Mouse (Mus musculus): ENCODE data around the gene Vwa3a. TPM values are rescaled to one million over a fixed set of nuclear protein-coding genes. Genes with fewer than 3 reads are reported as not detected.

Vwa3a gene
- polyA plus RNA-seq, 1 experiment from 2014 or later, result 1.0 TPM

DNA sequence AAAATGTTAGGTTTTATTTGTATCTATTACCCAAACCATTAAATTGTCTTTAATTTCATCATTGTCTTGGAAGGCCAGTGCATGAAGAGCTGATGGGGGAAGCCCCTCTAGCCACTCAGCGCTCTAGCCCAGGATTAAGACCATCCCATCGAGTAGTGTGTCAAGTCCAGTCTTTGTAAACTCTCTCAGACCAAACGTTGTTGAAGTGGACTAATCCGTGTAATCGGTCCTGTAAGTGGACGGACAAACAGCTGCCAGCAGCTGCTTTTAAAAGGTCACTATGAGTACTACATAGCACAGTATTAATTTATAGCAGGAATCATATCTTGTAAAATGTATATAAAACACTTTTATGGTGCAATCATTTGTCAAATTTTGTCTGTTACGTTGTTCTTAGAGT is 6.2 kb upstream of the Vwa3a start:
- Histone ChIP-seq H3K4me3 (ENCODE audit: low read depth, low read length) (no peak overlapping the region), H3K9me3 (ENCODE audit: control insufficient read depth, low read length) (no peaks in the 10 kb centered on the region), H3K4me1 (ENCODE audit: control insufficient read depth, insufficient read depth, low read length) (no peaks in the 10 kb centered on the region), H3K9ac (ENCODE audit: low read depth, low read length) (no peak overlapping the region), H3K36me3 (ENCODE audit: control insufficient read depth, insufficient read depth, low read length) (peaks cover 21% of the 10 kb centered on the region; the same call in 1 of the 2 replicates), H3K4me2 (ENCODE audit: low read depth, low read length) (no peak overlapping the region), H3K27ac (replicated peaks; ENCODE audit: low read depth, low read length) (no peak overlapping the region), H3K27me3 (replicated peaks; ENCODE audit: control insufficient read depth, insufficient read depth, low read length) (no peaks in the 10 kb centered on the region)
- WGBS, result 75% methylated on average over 7 of the region's 7 CpGs
- DNase-seq (ENCODE audit: low spot score) (no peak), ATAC-seq (ENCODE audit: low read depth) (no peak)

DNA sequence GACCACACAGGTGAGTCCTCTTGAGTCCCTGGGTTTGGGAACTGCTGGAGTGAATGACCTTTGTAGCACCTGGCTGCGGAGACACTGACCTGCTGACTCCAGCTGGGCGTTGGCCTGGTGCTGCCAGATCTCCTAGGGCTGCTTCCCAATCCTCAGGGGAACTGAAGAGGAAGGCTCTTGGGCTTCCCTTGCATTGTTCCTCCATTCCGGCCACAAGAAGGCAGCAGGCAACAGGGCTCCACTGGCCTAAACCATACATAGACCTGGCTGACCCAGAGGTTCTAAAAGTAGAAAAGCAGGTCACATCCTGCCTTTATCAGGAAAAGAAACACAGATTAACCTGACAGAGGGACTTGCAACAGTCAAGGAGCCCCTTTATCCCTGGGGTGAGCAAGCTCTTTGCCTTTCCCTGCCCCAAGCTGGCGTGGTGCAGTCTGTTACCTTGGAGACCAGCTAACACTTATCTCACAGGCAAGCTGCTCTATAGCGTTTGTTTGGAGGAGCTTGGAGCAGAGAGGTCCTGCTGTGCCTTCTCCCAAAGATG is 512 bp downstream of the Vwa3a start:
- Histone ChIP-seq H3K9me3 (ENCODE audit: control insufficient read depth, low read length) (no peaks in the 10 kb centered on the region), H3K27ac (replicated peaks; ENCODE audit: low read depth, low read length) (no peak overlapping the region), H3K36me3 (ENCODE audit: control insufficient read depth, insufficient read depth, low read length) (no peaks in the 10 kb centered on the region), H3K4me1 (ENCODE audit: control insufficient read depth, insufficient read depth, low read length) (no peaks in the 10 kb centered on the region), H3K4me2 (ENCODE audit: low read depth, low read length) (no peak overlapping the region), H3K27me3 (replicated peaks; ENCODE audit: control insufficient read depth, insufficient read depth, low read length) (no peaks in the 10 kb centered on the region), H3K4me3 (ENCODE audit: low read depth, low read length) (no peak overlapping the region), H3K9ac (ENCODE audit: low read depth, low read length) (no peak overlapping the region)
- DNase-seq (ENCODE audit: low spot score) (no peak), ATAC-seq (ENCODE audit: low read depth) (no peak)
- 19% methylated on average over 5 of the region's 5 CpGs for WGBS

DNA sequence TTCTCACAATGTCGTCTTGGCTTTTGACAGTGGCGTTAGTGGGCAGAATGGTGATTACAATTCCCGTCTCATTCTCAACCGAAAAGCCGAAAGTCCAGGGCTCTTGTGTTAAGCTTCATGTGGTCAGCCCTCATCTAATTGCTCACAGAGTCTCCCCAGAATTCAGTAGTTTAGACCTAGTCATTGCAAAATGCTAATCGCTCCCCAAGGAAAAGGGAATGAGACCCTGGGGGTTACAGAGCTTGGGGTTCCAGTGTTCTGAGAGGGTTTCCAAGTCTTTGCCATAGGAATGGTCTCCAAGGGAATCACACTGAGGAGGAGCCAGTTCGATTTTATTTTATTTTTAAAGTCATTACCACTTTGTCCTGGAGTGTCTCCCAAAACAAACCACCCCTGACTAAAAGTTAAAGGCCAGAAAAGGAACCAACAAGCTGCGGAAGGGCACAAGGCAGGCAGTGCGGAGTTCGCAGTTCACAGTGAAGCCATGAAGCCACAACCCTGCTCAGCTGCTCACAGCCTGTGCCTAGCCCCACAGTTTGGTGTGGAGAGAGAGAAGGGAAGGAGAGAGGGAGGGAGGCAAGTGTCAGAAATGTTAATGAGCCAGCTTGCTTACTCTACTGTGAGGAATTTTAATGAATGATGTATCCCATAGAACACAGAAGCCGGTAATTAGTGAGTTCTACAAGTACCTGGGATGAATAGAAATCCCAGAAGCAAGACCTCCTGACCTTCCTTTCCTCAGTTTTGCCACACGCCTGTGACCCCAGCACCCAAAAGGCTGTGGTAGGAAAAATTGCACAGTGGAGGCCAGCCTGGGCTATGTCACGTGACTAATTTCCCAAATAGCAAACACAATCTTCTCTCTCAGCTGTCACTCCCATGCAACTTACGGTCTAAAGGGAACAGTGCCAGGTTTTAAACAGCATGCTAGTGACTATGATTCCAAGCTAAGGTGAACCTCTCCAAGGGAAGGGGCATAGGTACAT is 4.5 kb downstream of the Vwa3a start:
- no peak overlapping the region for H3K4me3 ChIP-seq (ENCODE audit: low read depth, low read length)
- H3K36me3 ChIP-seq (ENCODE audit: control insufficient read depth, insufficient read depth, low read length), result no peaks in the 10 kb centered on the region
- 78% methylated on average over 14 of the region's 14 CpGs for WGBS
- H3K9ac ChIP-seq (ENCODE audit: low read depth, low read length), result no peak overlapping the region
- no peaks in the 10 kb centered on the region for H3K27me3 ChIP-seq (replicated peaks; ENCODE audit: control insufficient read depth, insufficient read depth, low read length)
- no peaks in the 10 kb centered on the region for H3K9me3 ChIP-seq (ENCODE audit: control insufficient read depth, low read length)
- no peak overlapping the region for H3K27ac ChIP-seq (replicated peaks; ENCODE audit: low read depth, low read length)
- no peak overlapping the region for H3K4me2 ChIP-seq (ENCODE audit: low read depth, low read length)
- ATAC-seq (ENCODE audit: low read depth) (no peak), DNase-seq (ENCODE audit: low spot score) (no peak)
- no peaks in the 10 kb centered on the region for H3K4me1 ChIP-seq (ENCODE audit: control insufficient read depth, insufficient read depth, low read length)

DNA sequence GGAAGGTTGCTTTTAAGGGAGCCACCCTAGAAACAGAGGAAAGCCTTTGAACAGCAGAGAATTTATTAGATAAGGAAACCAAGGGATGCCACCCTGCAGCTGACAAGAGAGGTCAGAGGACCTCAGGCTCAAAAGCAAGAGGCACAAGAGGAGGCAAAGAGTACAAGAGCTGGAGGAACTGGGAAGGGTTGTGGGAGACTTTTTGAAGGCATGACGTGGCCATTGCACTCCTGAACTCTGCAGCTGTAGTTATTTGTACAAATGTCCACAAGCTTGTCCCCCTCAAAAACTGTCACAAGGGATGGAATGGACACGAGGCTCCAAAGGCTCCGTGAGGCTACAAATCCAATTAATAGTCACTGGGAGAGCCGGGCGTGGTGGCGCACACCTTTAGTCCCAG is 5.5 kb downstream of the Vwa3a start:
- Histone ChIP-seq H3K9ac (ENCODE audit: low read depth, low read length) (no peak overlapping the region), H3K4me1 (ENCODE audit: control insufficient read depth, insufficient read depth, low read length) (no peaks in the 10 kb centered on the region), H3K36me3 (ENCODE audit: control insufficient read depth, insufficient read depth, low read length) (no peaks in the 10 kb centered on the region), H3K9me3 (ENCODE audit: control insufficient read depth, low read length) (no peaks in the 10 kb centered on the region), H3K27me3 (replicated peaks; ENCODE audit: control insufficient read depth, insufficient read depth, low read length) (no peaks in the 10 kb centered on the region), H3K27ac (replicated peaks; ENCODE audit: low read depth, low read length) (no peak overlapping the region), H3K4me2 (ENCODE audit: low read depth, low read length) (no peak overlapping the region), H3K4me3 (ENCODE audit: low read depth, low read length) (no peak overlapping the region)
- ATAC-seq (ENCODE audit: low read depth) (no peak), DNase-seq (ENCODE audit: low spot score) (no peak)
- 86% methylated on average over 6 of the region's 6 CpGs for WGBS

DNA sequence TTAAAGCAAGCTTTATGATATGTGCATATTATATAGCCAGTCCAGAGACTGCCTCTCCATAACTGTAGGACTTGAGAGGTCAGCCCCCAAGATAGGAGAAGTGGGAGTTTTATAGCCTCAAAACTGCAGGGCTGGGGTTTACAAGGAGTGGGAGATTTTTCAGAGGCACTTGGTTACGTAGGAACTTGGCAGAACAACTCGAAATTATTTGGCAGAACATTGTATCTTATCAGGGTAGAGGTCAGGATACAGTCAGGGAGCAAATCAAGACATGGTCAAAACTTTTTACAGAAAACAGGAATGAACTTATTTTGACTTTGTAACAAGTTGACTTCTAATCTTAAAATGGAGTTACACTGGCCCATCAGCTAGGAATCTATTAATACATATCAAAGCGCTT is 6.9 kb downstream of the Vwa3a start:
- Histone ChIP-seq H3K27me3 (replicated peaks; ENCODE audit: control insufficient read depth, insufficient read depth, low read length) (no peaks in the 10 kb centered on the region), H3K27ac (replicated peaks; ENCODE audit: low read depth, low read length) (no peak overlapping the region), H3K4me3 (ENCODE audit: low read depth, low read length) (no peak overlapping the region), H3K36me3 (ENCODE audit: control insufficient read depth, insufficient read depth, low read length) (no peaks in the 10 kb centered on the region), H3K9me3 (ENCODE audit: control insufficient read depth, low read length) (no peaks in the 10 kb centered on the region), H3K4me1 (ENCODE audit: control insufficient read depth, insufficient read depth, low read length) (no peaks in the 10 kb centered on the region), H3K4me2 (ENCODE audit: low read depth, low read length) (no peak overlapping the region), H3K9ac (ENCODE audit: low read depth, low read length) (no peak overlapping the region)
- no peak for DNase-seq (ENCODE audit: low spot score)
- no peak for ATAC-seq (ENCODE audit: low read depth)
- 71% methylated on average over 3 of the region's 3 CpGs for WGBS

DNA sequence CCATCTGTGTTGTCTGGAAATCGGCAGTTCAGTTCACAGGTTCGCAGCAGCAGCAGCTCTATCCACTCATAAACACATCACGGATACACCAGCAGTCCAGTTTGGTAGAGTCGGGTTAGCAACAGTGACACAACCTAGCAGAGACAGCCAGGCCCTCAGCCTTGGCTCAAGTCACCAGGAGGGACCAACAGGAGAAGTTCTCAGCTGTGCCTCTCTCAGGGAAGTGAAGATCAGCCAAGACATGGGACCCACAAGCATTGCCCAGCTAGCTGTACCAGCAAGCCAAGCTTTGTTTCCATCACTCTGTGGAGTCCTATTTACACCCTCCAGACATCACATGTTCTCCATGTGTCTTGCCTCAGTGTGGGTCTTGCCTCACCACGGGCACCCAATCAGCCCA is 7.7 kb downstream of the Vwa3a start:
- H3K4me2 ChIP-seq (ENCODE audit: low read depth, low read length), result no peak overlapping the region
- no peaks in the 10 kb centered on the region for H3K4me1 ChIP-seq (ENCODE audit: control insufficient read depth, insufficient read depth, low read length)
- H3K36me3 ChIP-seq (ENCODE audit: control insufficient read depth, insufficient read depth, low read length), result no peaks in the 10 kb centered on the region
- H3K9me3 ChIP-seq (ENCODE audit: control insufficient read depth, low read length), result no peaks in the 10 kb centered on the region
- no peaks in the 10 kb centered on the region for H3K27me3 ChIP-seq (replicated peaks; ENCODE audit: control insufficient read depth, insufficient read depth, low read length)
- ATAC-seq (ENCODE audit: low read depth), result no peak
- no peak overlapping the region for H3K4me3 ChIP-seq (ENCODE audit: low read depth, low read length)
- H3K9ac ChIP-seq (ENCODE audit: low read depth, low read length), result no peak overlapping the region
- DNase-seq (ENCODE audit: low spot score), result no peak
- no peak overlapping the region for H3K27ac ChIP-seq (replicated peaks; ENCODE audit: low read depth, low read length)
- WGBS, result 85% methylated on average over 5 of the region's 5 CpGs

DNA sequence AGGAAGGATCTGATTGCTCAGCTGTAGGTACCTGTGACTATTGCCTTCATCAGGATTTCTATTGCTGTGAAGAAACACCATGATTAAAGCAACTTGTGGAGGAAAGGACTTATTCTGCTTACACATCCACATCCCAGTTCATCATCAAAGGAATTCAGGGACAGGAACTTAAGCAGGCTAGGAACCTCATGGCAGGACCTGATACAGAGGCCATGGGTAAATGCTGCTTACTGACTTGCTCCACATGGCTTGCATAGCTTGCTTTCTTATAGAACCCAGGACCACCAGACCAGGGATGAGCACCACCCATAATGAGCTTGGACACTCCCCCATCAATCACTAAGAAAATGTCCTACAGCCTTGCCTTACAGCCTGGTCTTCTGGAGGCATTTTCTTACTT is 9.4 kb downstream of the Vwa3a start:
- no peak for DNase-seq (ENCODE audit: low spot score)
- H3K4me3 ChIP-seq (ENCODE audit: low read depth, low read length), result no peak overlapping the region
- no peaks in the 10 kb centered on the region for H3K4me1 ChIP-seq (ENCODE audit: control insufficient read depth, insufficient read depth, low read length)
- H3K27ac ChIP-seq (replicated peaks; ENCODE audit: low read depth, low read length), result no peak overlapping the region
- no peaks in the 10 kb centered on the region for H3K9me3 ChIP-seq (ENCODE audit: control insufficient read depth, low read length)
- H3K27me3 ChIP-seq (replicated peaks; ENCODE audit: control insufficient read depth, insufficient read depth, low read length), result no peaks in the 10 kb centered on the region
- no peak overlapping the region for H3K9ac ChIP-seq (ENCODE audit: low read depth, low read length)
- H3K4me2 ChIP-seq (ENCODE audit: low read depth, low read length), result no peak overlapping the region
- no peak for ATAC-seq (ENCODE audit: low read depth)
- H3K36me3 ChIP-seq (ENCODE audit: control insufficient read depth, insufficient read depth, low read length), result no peaks in the 10 kb centered on the region

DNA sequence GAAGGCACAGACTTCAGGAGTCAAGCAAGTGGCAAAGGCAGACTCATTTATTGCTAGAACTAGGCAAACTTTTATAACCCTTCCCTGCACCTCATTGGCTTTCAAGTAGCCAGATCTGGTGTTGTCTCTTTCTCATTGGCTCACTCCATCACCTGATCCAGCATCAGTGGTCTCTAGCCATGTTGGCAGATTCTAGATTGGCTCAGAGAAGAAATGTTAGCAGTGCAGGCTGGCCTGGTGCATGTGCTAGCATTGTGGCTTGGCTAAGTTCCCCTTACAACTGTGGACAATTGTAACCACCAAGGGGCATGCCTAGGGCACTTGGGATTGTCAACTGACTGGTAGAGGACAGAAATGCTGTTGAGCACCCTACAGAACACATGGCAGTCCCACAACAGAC is 12.2 kb downstream of the Vwa3a start:
- no peak overlapping the region for H3K4me3 ChIP-seq (ENCODE audit: low read depth, low read length)
- no peaks in the 10 kb centered on the region for H3K36me3 ChIP-seq (ENCODE audit: control insufficient read depth, insufficient read depth, low read length)
- H3K27me3 ChIP-seq (replicated peaks; ENCODE audit: control insufficient read depth, insufficient read depth, low read length), result no peaks in the 10 kb centered on the region
- ATAC-seq (ENCODE audit: low read depth) (no peak), DNase-seq (ENCODE audit: low spot score) (no peak)
- H3K27ac ChIP-seq (replicated peaks; ENCODE audit: low read depth, low read length), result no peak overlapping the region
- no peaks in the 10 kb centered on the region for H3K4me1 ChIP-seq (ENCODE audit: control insufficient read depth, insufficient read depth, low read length)
- no peak overlapping the region for H3K4me2 ChIP-seq (ENCODE audit: low read depth, low read length)
- H3K9ac ChIP-seq (ENCODE audit: low read depth, low read length), result no peak overlapping the region
- no peaks in the 10 kb centered on the region for H3K9me3 ChIP-seq (ENCODE audit: control insufficient read depth, low read length)

DNA sequence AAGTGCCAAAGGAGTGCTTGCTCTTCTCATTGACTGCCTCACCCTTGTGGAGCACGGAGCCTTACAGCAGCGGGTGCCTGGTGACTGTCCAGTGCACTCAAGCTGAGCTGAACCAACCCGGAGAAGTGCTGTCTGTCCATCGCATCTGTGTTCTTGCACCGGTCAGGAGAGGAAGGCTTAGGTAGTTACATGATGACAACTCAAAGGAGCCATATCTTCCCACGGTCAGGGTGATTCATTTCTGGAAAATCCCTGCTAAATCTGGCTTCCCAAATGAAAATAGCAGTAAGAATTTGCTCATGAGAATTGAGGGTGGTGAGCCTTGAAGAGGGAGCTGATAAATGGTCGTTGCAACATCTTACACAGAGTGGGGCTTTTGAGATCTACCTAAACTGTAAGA is 12.8 kb downstream of the Vwa3a start:
- Histone ChIP-seq H3K27me3 (replicated peaks; ENCODE audit: control insufficient read depth, insufficient read depth, low read length) (no peaks in the 10 kb centered on the region), H3K27ac (replicated peaks; ENCODE audit: low read depth, low read length) (no peak overlapping the region), H3K4me2 (ENCODE audit: low read depth, low read length) (no peak overlapping the region), H3K36me3 (ENCODE audit: control insufficient read depth, insufficient read depth, low read length) (no peaks in the 10 kb centered on the region), H3K9ac (ENCODE audit: low read depth, low read length) (no peak overlapping the region), H3K4me3 (ENCODE audit: low read depth, low read length) (no peak overlapping the region), H3K4me1 (ENCODE audit: control insufficient read depth, insufficient read depth, low read length) (no peaks in the 10 kb centered on the region), H3K9me3 (ENCODE audit: control insufficient read depth, low read length) (no peaks in the 10 kb centered on the region)
- whole genome bisulfite sequencing, result 86% methylated on average over 7 of the region's 7 CpGs
- ATAC-seq (ENCODE audit: low read depth) (no peak), DNase-seq (ENCODE audit: low spot score) (no peak)
